Comparison of ENCODE assay signal across 10 mouse cellular contexts in the genomic region with DNA sequence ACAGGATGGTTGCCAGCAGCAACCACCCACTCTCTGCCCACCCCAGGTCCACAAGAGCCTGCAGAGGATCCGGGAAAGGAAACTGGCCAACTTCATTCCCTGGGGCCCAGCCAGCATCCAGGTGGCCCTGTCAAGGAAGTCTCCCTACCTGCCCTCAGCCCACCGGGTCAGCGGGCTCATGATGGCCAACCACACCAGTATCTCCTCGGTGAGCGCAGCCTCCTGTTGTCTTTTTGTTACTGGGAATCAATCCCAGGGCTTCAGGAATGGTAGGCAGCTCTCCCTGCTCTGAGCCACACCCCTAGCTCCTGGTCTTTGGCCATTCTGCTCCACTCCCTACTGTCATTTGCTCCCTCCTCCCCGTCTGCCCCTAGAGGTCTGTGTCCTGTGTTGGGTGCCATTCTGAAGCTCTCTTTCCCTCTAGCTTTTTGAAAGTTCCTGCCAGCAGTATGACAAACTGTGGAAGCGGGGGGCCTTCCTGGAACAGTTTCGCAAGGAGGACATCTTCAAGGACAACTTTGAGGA. TPM values are rescaled to one million over a fixed set of nuclear protein-coding genes. Genes with fewer than 3 reads are reported as not detected.
DNase-seq lines count a peak whose midpoint lies in the region; TF ChIP-seq lines count a peak whose summit lies in the region.
"Not testable (repeated sequence)": the region's sequence is repeated elsewhere in the genome, so short reads cannot be mapped to it uniquely, and the experiment has no call there.
"Had no signal": no experiment of that assay in that cellular context is flagged by ENCODE, and none has a peak within 500 bp of the region (broad histone marks: within the 10 kb centered on the region; RNA-seq: fewer than 3 reads in every experiment).

No protein-coding gene starts in this region.

- TF ChIP-seq POLR2A in small intestine, adult 2 months (IDR thresholded peaks at IDR 0.05; ENCODE audit: low read depth, low read length): not testable (repeated sequence)

- not testable (repeated sequence) for H3K27ac ChIP-seq in small intestine, adult 2 months (ENCODE audit: insufficient read depth, low read depth, low read length)

- peaks cover 27% of the 10 kb centered on the region for H3K4me1 ChIP-seq in small intestine, adult 2 months (ENCODE audit: control insufficient read depth, insufficient read depth, insufficient read length, low read length)

- H3K36me3 ChIP-seq in small intestine, adult 2 months (ENCODE audit: control insufficient read depth, insufficient read depth, low read length): peaks cover 40% of the 10 kb centered on the region

- peak; percentile 57 for DNase-seq in ZHBTc4 (ENCODE audit: low read depth, low spot score)
- peak; percentile 44 for DNase-seq in cerebellum, adult 11-12 months
- peak; percentile 7 to 27 for DNase-seq in cerebellum, adult 18-20 months
- peak; percentile 53 for DNase-seq in cerebellum, adult 9-11 months
- peak; percentile 23 to 38 for DNase-seq in cerebellum, postnatal 25 days
- DNase-seq in heart, adult 11 months: peak; percentile 91

- 75% methylated on average over 8 of the region's 8 CpGs for WGBS in small intestine, adult 2 months

- TF ChIP-seq CTCF in small intestine, adult 2 months (IDR thresholded peaks at IDR 0.05; ENCODE audit: extremely low read depth, insufficient read length, insufficient replicate concordance, low read depth, low read length): peak; percentile 6; the same call in 1 of the 2 replicates

- not testable (repeated sequence) for H3K27me3 ChIP-seq in small intestine, adult 2 months (ENCODE audit: control insufficient read depth, insufficient read depth, low read length)

- H3K4me3 ChIP-seq in small intestine, adult 2 months (ENCODE audit: low read depth, low read length): not testable (repeated sequence)

RNA-seq across cellular contexts. Expression of a gene that starts 5.3 kb away (rescaled TPM):
- 1.1 and 2.2 TPM in 2 replicates for polyA plus RNA-seq in small intestine, adult 2 months (2012; rRNA removed)
- polyA plus RNA-seq: G1E had no signal

RNA-seq across cellular contexts. Expression of a gene that starts 9.3 kb away (rescaled TPM):
- polyA plus RNA-seq in small intestine, adult 2 months (2012; rRNA removed): 2.7 and 2.8 TPM in 2 replicates

RNA-seq across cellular contexts. Expression of a gene that starts 10.1 kb away (rescaled TPM):
- 33.0 and 84.5 TPM in 2 replicates for polyA plus RNA-seq in small intestine, adult 2 months (2012; rRNA removed)
- polyA plus RNA-seq: activated CD4-positive, CD25-positive, alpha-beta regulatory T cell, adult 4 months; CD4-positive, CD25-positive, alpha-beta regulatory T cell, adult 4 months had no signal

RNA-seq across cellular contexts. Expression of a gene that starts 14.2 kb away (rescaled TPM):
- 18.4 and 25.7 TPM in 2 replicates for polyA plus RNA-seq in small intestine, adult 2 months (2012; rRNA removed)
- polyA plus RNA-seq: G1E had no signal

RNA-seq across cellular contexts. Expression of a gene that starts 41.3 kb away (rescaled TPM):
- polyA plus RNA-seq in small intestine, adult 2 months (2012; rRNA removed): 13.2 and 16.2 TPM in 2 replicates

Comparison
In these comparisons a context has a peak if more than half of its experiments do, and no peak if none do; other contexts are left out.
1. DNase-seq: peak in every context shown above with its lines; median percentile 91 in heart, adult 11 months; 57 in ZHBTc4; 53 in cerebellum, adult 9-11 months; 44 in cerebellum, adult 11-12 months; 30 in cerebellum, postnatal 25 days; 17 in cerebellum, adult 18-20 months.